Mouse (Mus musculus): Measurements from ENCODE around the gene Pik3r6.

Gene Pik3r6

GRCm38 (mm10) chr11:68488256-68488824 lies 14.5 kb upstream of the Pik3r6 start:
- no peak for DNase-seq

- DNase-seq: no peak
These were observed 13.6 kb upstream of the Pik3r6 start for GRCm38 (mm10) chr11:68489236-68489635.

GRCm38 (mm10) chr11:68492592-68492991 lies 10.2 kb upstream of the Pik3r6 start:
- no peak for DNase-seq

GRCm38 (mm10) chr11:68493760-68494159 lies 9.1 kb upstream of the Pik3r6 start:
- no peak for DNase-seq

- DNase-seq: no peak
These were observed 5.7 kb upstream of the Pik3r6 start for GRCm38 (mm10) chr11:68497081-68497480.

GRCm38 (mm10) chr11:68498517-68498916 lies 4.3 kb upstream of the Pik3r6 start:
- DNase-seq: no peak

- DNase-seq: no peak
These were observed 3.7 kb upstream of the Pik3r6 start for GRCm38 (mm10) chr11:68498999-68499699.

GRCm38 (mm10) chr11:68500949-68501350 lies 1.9 kb upstream of the Pik3r6 start:
- no peak for DNase-seq

GRCm38 (mm10) chr11:68502408-68502807 lies 411 bp upstream of the Pik3r6 start:
- DNase-seq: no peak

GRCm38 (mm10) chr11:68504913-68505312 lies 2.1 kb downstream of the Pik3r6 start:
- no peak for DNase-seq

GRCm38 (mm10) chr11:68507246-68507645 lies 4.4 kb downstream of the Pik3r6 start:
- no peak for DNase-seq

- no peak for DNase-seq
These were observed 5.8 kb downstream of the Pik3r6 start for GRCm38 (mm10) chr11:68508619-68509018.

GRCm38 (mm10) chr11:68509194-68509593 lies 6.4 kb downstream of the Pik3r6 start:
- DNase-seq: no peak

GRCm38 (mm10) chr11:68513969-68514368 lies 11.2 kb downstream of the Pik3r6 start:
- DNase-seq: no peak

GRCm38 (mm10) chr11:68519362-68519761 lies 16.5 kb downstream of the Pik3r6 start:
- DNase-seq: no peak

- no peak for DNase-seq
These were observed 17.0 kb downstream of the Pik3r6 start for GRCm38 (mm10) chr11:68519815-68520214.

GRCm38 (mm10) chr11:68520439-68520838 lies 17.6 kb downstream of the Pik3r6 start:
- no peak for DNase-seq

GRCm38 (mm10) chr11:68521352-68521751 lies 18.5 kb downstream of the Pik3r6 start:
- DNase-seq: no peak

GRCm38 (mm10) chr11:68526441-68526840 lies 23.6 kb downstream of the Pik3r6 start:
- DNase-seq: no peak

- peak; percentile 59 to 68 for DNase-seq
These were observed 28.4 kb downstream of the Pik3r6 start for GRCm38 (mm10) chr11:68531066-68531806.

- no peak for DNase-seq
These were observed 29.2 kb downstream of the Pik3r6 start for GRCm38 (mm10) chr11:68531941-68532535.

GRCm38 (mm10) chr11:68532773-68533172 lies 30.0 kb downstream of the Pik3r6 start:
- DNase-seq: no peak

- DNase-seq: no peak
These were observed 31.2 kb downstream of the Pik3r6 start for GRCm38 (mm10) chr11:68533971-68534475.
